Mouse (Mus musculus) forebrain, embryonic 14.5 days (tissue): ENCODE data around the gene Fcgr4. TPM values are rescaled to one million over a fixed set of nuclear protein-coding genes. Genes with fewer than 3 reads are reported as not detected.
A peak's percentile ranks its signal among the peaks of the same experiment; 100 is the strongest.
"Not testable (repeated sequence)": the region's sequence is repeated elsewhere in the genome, so short reads cannot be mapped to it uniquely, and the experiment has no call there.

Experiments used
- ATAC-seq: fragments of 200-750 bp; cut with Nextera tagmentation; 2 replicates; pipeline ENCODE4 v1.8.0; 2017; ENCODE audit warnings: mild to moderate bottlenecking, moderate library complexity
- DNase-seq: peaks from one replicate; pipeline ENCODE4 v3.0.0-alpha.2; 2015; ENCODE audit warnings: low spot score
- H3K27ac ChIP-seq: fragments of 300-500 bp; sonication (generic); 2 replicates; pipeline ENCODE4 v1.5.1; 2014; ENCODE audit warnings: low read depth, mild to moderate bottlenecking, control low read depth, low read length, moderate library complexity
- H3K27me3 ChIP-seq: fragments of 300-500 bp; sonication (generic); replicated peaks from 2 replicates; pipeline ENCODE4 v1.6.1; 2014; ENCODE audit warnings: low read length, control low read depth, mixed read lengths; ENCODE audit not compliant: control insufficient read depth, insufficient read depth
- H3K36me3 ChIP-seq: fragments of 300-500 bp; sonication (generic); 2 replicates; pipeline ENCODE4 v1.6.1; 2014; ENCODE audit warnings: low read length, control low read depth; ENCODE audit not compliant: control insufficient read depth, insufficient read depth
- H3K4me1 ChIP-seq: fragments of 300-500 bp; sonication (generic); 2 replicates; pipeline ENCODE4 v1.6.1; 2014; ENCODE audit warnings: antibody characterized with exemption, low read length, control low read depth; ENCODE audit not compliant: control insufficient read depth, insufficient read depth
- H3K4me2 ChIP-seq: fragments of 300-500 bp; sonication (generic); 2 replicates; pipeline ENCODE4 v1.6.1; 2014; ENCODE audit warnings: mild to moderate bottlenecking, control low read depth, low read length
- H3K4me3 ChIP-seq: fragments of 300-500 bp; sonication (generic); 2 replicates; pipeline ENCODE4 v1.5.1; 2014; ENCODE audit warnings: low read depth, low read length, control low read depth
- H3K9ac ChIP-seq: fragments of 300-500 bp; sonication (generic); 2 replicates; pipeline ENCODE4 v1.6.1; 2014; ENCODE audit warnings: mild to moderate bottlenecking, low read length, control low read depth, moderate library complexity
- H3K9me3 ChIP-seq: fragments of 300-500 bp; sonication (generic); replicated peaks from 2 replicates; pipeline ENCODE4 v1.6.1; 2016; ENCODE audit warnings: low read length, control low read depth, mixed read lengths; ENCODE audit not compliant: control insufficient read depth
- WGBS: fragments of 180-500 bp; shearing (Covaris S2); extraction: QIAGEN DNeasy Blood & Tissue Kit; methylation state at CpG from one replicate; pipeline ENCODE4 v1.1.7; 2014; 5-methylcytosine and 5-hydroxymethylcytosine counted together
- polyA plus RNA-seq: library from polyadenylated mRNA; unstranded; fragments of >200 nt; fragmentation: Nextera tagmentation; extraction: Ambion mirVana; gene quantifications from 2 replicates; pipeline ENCODE4 v1.2.1, GENCODE M21; 2014

Fcgr4 gene
- polyA plus RNA-seq, 1 experiment from 2014 or later = 0.50 TPM

- Histone ChIP-seq H3K4me2 (no peak overlapping the region), H3K4me3 (no peak overlapping the region), H3K27ac (no peak overlapping the region), H3K9me3 (no peaks in the 10 kb centered on the region), H3K4me1 (no peaks in the 10 kb centered on the region), H3K36me3 (no peaks in the 10 kb centered on the region), H3K9ac (no peak overlapping the region), H3K27me3 (no peaks in the 10 kb centered on the region)
- WGBS = 92% methylated on average over 7 of the region's 7 CpGs
- DNase-seq (no peak), ATAC-seq (no peak)
Measured at GRCm38 (mm10) chr1:171050774-171051173, 32.1 kb downstream of the Fcgr4 start.

DNA sequence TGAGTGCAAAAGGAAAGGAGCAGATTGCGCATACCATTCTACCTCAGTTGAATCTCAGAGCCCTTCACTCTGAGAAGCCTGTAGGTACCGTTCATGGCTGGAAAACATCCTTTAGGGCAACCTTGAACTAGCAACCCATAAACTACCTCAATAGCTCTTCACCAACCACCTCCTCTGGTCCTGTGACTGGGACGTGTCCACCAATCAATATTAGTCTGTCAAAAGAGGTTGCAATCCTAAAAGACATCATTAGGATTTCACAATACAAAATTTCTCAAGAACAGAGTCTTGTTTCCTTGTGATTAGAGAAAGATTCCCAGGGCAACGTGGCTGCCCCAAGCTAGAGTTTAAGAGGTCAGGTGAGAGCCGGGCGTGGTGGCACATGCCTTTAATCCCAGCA is 34.6 kb downstream of the Fcgr4 start:
- Histone ChIP-seq H3K9me3 (no peaks in the 10 kb centered on the region), H3K9ac (no peak overlapping the region), H3K27ac (no peak overlapping the region), H3K4me1 (no peaks in the 10 kb centered on the region), H3K4me3 (no peak overlapping the region), H3K27me3 (no peaks in the 10 kb centered on the region), H3K4me2 (no peak overlapping the region), H3K36me3 (no peaks in the 10 kb centered on the region)
- WGBS = 88% methylated on average over 6 of the region's 6 CpGs
- ATAC-seq = no peak
- DNase-seq = no peak

- Histone ChIP-seq H3K9me3 (no peaks in the 10 kb centered on the region), H3K4me2 (no peak overlapping the region), H3K27me3 (no peaks in the 10 kb centered on the region), H3K27ac (no peak overlapping the region), H3K9ac (no peak overlapping the region), H3K36me3 (no peaks in the 10 kb centered on the region), H3K4me3 (no peak overlapping the region), H3K4me1 (no peaks in the 10 kb centered on the region)
- ATAC-seq = no peak
- DNase-seq = no peak
- WGBS = 89% methylated on average over 5 of the region's 5 CpGs
Measured at GRCm38 (mm10) chr1:171057253-171057652, 38.5 kb downstream of the Fcgr4 start.

DNA sequence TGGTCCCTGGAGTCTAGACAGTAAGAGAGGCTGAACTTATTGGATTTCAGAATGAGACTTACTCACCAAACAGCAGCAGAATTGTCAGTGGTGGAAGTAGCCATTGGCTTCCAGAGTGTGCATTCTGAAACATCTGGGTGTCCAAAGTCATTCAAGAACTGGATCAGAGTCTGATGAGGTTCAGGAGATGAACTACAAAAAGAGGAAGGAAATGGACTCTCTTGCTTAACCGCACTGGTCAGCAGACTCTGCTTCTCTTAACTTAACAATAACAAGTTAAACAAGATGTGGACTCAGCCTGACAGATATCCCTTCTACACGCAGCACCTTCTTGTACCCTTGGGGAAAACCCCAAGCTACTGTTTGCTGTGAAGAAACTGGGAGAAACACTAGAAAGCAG is 40.5 kb downstream of the Fcgr4 start:
- Histone ChIP-seq H3K27me3 (peaks cover 5% of the 10 kb centered on the region; the same call in 1 of the 2 replicates), H3K4me3 (no peak overlapping the region), H3K4me2 (no peak overlapping the region), H3K27ac (no peak overlapping the region), H3K4me1 (no peaks in the 10 kb centered on the region), H3K36me3 (no peaks in the 10 kb centered on the region), H3K9ac (no peak overlapping the region), H3K9me3 (no peaks in the 10 kb centered on the region)
- DNase-seq (no peak), ATAC-seq (no peak)
- 88% methylated on average over 2 of the region's 2 CpGs for WGBS

GRCm38 (mm10) chr1:171060392-171060791 is 41.7 kb downstream of the Fcgr4 start:
- no peak overlapping the region for H3K4me3 ChIP-seq
- no peak for DNase-seq
- 54% methylated on average over 10 of the region's 10 CpGs for WGBS

DNA sequence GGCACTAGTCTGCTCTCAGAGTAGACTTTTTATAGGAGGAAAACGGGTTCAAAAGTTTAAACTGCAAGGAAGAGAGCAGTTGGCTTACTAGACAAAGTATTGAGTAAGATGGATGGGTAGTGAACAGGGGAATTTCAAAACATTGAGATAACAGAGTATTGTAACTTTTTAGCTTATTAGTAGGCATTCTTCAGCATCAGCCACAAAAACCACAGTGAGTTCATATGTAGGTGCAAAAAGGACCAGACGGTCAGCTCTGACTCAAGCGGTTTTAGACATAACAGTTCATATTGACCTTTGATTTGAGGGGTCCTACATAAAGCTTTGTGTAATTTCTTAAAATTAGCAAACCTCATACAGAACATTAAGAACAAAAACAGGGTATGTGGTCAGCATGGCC is 42.8 kb downstream of the Fcgr4 start:
- H3K36me3 ChIP-seq = no peaks in the 10 kb centered on the region
- no peaks in the 10 kb centered on the region for H3K9me3 ChIP-seq
- no peak overlapping the region for H3K9ac ChIP-seq
- H3K27ac ChIP-seq = no peak overlapping the region
- no peak overlapping the region for H3K4me3 ChIP-seq
- H3K4me2 ChIP-seq = no peak overlapping the region
- ATAC-seq = no peak
- WGBS = 92% methylated on average over 3 of the region's 3 CpGs
- peaks cover 15% of the 10 kb centered on the region for H3K27me3 ChIP-seq
- no peak for DNase-seq
- 0 out of 2 replicates have a peak, but pooled peaks cover 3% of the 10 kb centered on the region for H3K4me1 ChIP-seq

More at GRCm38 (mm10) chr1:171060392-171060791, 41.7 kb downstream of the Fcgr4 start:
- H3K36me3 ChIP-seq = no peaks in the 10 kb centered on the region
- no peak for ATAC-seq
- 0 out of 2 replicates have a peak, but pooled peaks cover 3% of the 10 kb centered on the region for H3K4me1 ChIP-seq
- no peak overlapping the region for H3K4me2 ChIP-seq
- no peaks in the 10 kb centered on the region for H3K9me3 ChIP-seq
- H3K27me3 ChIP-seq = peaks cover 12% of the 10 kb centered on the region
- H3K9ac ChIP-seq = no peak overlapping the region
- H3K27ac ChIP-seq = no peak overlapping the region

DNA sequence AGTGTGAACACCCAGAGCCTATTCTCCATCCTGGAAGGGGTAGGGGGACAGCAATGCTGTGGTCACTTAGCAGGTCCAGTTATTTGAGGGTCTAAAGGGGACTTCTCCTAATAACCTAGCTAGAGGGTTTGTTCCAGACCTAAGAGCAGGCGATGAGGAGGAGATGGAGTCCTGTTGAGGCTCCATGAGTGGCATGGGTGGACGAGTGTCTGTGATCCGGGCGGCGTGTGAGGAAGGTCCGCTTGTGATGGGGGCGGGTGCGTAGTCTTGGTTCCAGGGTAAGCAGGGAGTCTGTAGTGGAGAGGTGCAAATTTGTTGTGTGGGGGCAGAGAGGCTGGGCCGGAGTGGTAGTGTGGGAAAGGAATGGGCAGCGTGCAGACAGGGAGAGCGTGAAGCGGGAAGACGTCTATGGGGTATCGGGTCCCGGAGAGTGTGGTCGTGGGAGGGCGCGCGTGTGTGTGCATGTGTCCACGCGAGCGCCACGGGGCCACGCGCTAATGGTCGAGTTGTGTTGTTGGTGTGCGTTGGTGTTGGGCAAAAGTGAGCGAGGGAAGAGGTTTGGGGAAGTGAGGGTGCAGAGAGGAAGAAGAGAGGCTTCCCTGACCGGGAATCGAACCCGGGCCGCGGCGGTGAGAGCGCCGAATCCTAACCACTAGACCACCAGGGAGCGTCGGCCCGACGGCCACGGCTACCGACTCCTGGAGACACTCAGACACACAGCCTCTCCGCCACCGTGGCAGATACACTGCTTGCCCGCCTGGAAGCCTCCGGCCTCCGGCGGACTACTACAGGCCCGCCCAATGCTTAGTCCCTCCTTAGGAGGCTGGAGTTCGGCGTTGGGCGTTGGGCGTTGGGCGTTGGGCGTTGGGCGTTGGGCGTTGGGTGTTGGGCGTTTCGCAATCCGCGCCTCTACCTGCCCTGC is 45.1 kb downstream of the Fcgr4 start:
- ATAC-seq = peak; percentile 73
- DNase-seq, H3K27ac ChIP-seq, H3K4me1 ChIP-seq, H3K36me3 ChIP-seq, H3K9me3 ChIP-seq: not testable (repeated sequence)
- 8% methylated on average over 36 of the region's 61 CpGs for WGBS
- Histone ChIP-seq H3K27me3 (peaks cover 19% of the 10 kb centered on the region), H3K4me3 (peak overlapping the region; percentile 33), H3K4me2 (peak overlapping the region; percentile 43), H3K9ac (0 out of 2 replicates have a peak overlapping the region, but pooled peaks have one; percentile 3)

GRCm38 (mm10) chr1:171064491-171065242 is 45.9 kb downstream of the Fcgr4 start, which contains the start of gene Fcgr3:
Fcgr3 (minus strand) TSS chr1:171064935.
- H3K36me3 ChIP-seq, H3K4me1 ChIP-seq, H3K27ac ChIP-seq, H3K9me3 ChIP-seq: not testable (repeated sequence)
- H3K9ac ChIP-seq = 0 out of 2 replicates have a peak within 1 kb of the TSS, but pooled peaks have one; percentile 3
- peak within 1 kb of the TSS; percentile 43 for H3K4me2 ChIP-seq
- peaks cover 24% of the 10 kb centered on the region for H3K27me3 ChIP-seq
- ATAC-seq = peak; percentile 65
- under 1% methylated on average over 38 of the region's 75 CpGs for WGBS
- peak; percentile 77 for DNase-seq
- peak within 1 kb of the TSS; percentile 33 for H3K4me3 ChIP-seq
